Mouse (Mus musculus) right cerebral cortex, postnatal 14 days (tissue): ENCODE data around the gene Ddx28.
"Not testable (repeated sequence)": the region's sequence is repeated elsewhere in the genome, so short reads cannot be mapped to it uniquely, and the experiment has no call there.

ENCODE experiments used
- DNase-seq: peaks from one replicate; pipeline ENCODE4 v3.0.0; 2022

The Ddx28 gene

GRCm38 (mm10) chr8:106010748-106011642, 687 bp downstream of the Ddx28 start:
- peak; percentile 95 for DNase-seq

- not testable (repeated sequence) for DNase-seq
Observed at GRCm38 (mm10) chr8:106007891-106008290, 3.8 kb downstream of the Ddx28 start.

GRCm38 (mm10) chr8:106007135-106007534, 4.5 kb downstream of the Ddx28 start:
- no peak for DNase-seq

- DNase-seq = no peak
Observed at GRCm38 (mm10) chr8:106006413-106006812, 5.3 kb downstream of the Ddx28 start.

GRCm38 (mm10) chr8:106005875-106006274, 5.8 kb downstream of the Ddx28 start, which contains the start of gene Dpep2nb:
Gene Dpep2nb (minus strand): TSS chr8:106005975.
- no peak for DNase-seq

GRCm38 (mm10) chr8:106004538-106005207, 7.0 kb downstream of the Ddx28 start:
- DNase-seq = no peak

GRCm38 (mm10) chr8:106001908-106002307, 9.8 kb downstream of the Ddx28 start:
- DNase-seq = no peak

- DNase-seq = no peak
Observed at GRCm38 (mm10) chr8:105998971-105999370, 12.7 kb downstream of the Ddx28 start.

- DNase-seq = no peak
Observed at GRCm38 (mm10) chr8:105996359-105996758, 15.3 kb downstream of the Ddx28 start.

- DNase-seq = no peak
Observed at GRCm38 (mm10) chr8:105993226-105993625, 18.5 kb downstream of the Ddx28 start.

GRCm38 (mm10) chr8:105992499-105992898, 19.2 kb downstream of the Ddx28 start:
- DNase-seq = no peak

- no peak for DNase-seq
Observed at GRCm38 (mm10) chr8:105991546-105991945, 20.1 kb downstream of the Ddx28 start.

GRCm38 (mm10) chr8:105990856-105991387, 20.8 kb downstream of the Ddx28 start, which contains the start of gene Dus2:
Gene Dus2 (plus strand): TSS chr8:105991337.
- DNase-seq = peak; percentile 86

GRCm38 (mm10) chr8:105988546-105988945, 23.1 kb downstream of the Ddx28 start:
- no peak for DNase-seq

- DNase-seq = not testable (repeated sequence)
Observed at GRCm38 (mm10) chr8:105983406-105983805, 28.3 kb downstream of the Ddx28 start.

- DNase-seq = no peak
Observed at GRCm38 (mm10) chr8:105981146-105981545, 30.5 kb downstream of the Ddx28 start.

GRCm38 (mm10) chr8:105979325-105979724, 32.4 kb downstream of the Ddx28 start, which contains the start of gene Dpep3:
Gene Dpep3 (minus strand): TSS chr8:105979429.
- no peak for DNase-seq

- no peak for DNase-seq
Observed at GRCm38 (mm10) chr8:105975363-105975762, 36.3 kb downstream of the Ddx28 start.

GRCm38 (mm10) chr8:105971019-105971720, 40.5 kb downstream of the Ddx28 start:
- DNase-seq = no peak

GRCm38 (mm10) chr8:105969367-105969766, 42.3 kb downstream of the Ddx28 start:
- no peak for DNase-seq

GRCm38 (mm10) chr8:105966692-105967311, 44.9 kb downstream of the Ddx28 start:
- no peak for DNase-seq

GRCm38 (mm10) chr8:105965905-105966341, 45.8 kb downstream of the Ddx28 start, which contains the start of gene Slc12a4:
Gene Slc12a4 (minus strand): TSS chr8:105966097.
- DNase-seq = peak; percentile 46
